Mouse (Mus musculus): Measurements from ENCODE around the gene Sema4d.

Sema4d gene

DNA sequence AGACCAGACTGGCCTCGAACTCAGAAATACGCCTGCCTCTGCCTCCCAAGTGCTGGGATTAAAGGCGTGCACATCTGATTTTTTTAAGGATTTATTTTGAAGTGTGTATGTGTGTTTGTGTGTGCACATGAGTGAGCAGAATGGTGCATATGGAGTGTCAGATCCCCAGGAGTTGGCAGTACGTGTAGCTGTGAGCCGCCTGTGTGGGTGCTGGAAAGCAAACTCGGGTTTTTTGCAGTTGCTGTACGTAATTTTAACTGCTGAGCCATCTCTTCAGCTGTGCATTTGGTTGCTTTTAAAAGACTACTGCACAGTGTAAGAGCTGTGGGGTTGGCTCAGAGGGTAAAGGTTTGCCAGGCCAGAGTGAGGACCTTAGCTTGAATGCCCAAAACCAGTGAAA is 134.0 kb downstream of the Sema4d start:
- DNase-seq: no peak

GRCm38 (mm10) chr13:51658094-51658493 is 135.5 kb downstream of the Sema4d start:
- DNase-seq: no peak

- DNase-seq: peak; percentile 58 to 65
Measured at GRCm38 (mm10) chr13:51656516-51657235, 136.9 kb downstream of the Sema4d start.

GRCm38 (mm10) chr13:51653961-51654360 is 139.6 kb downstream of the Sema4d start:
- no peak for DNase-seq

- DNase-seq: no peak
Measured at GRCm38 (mm10) chr13:51653159-51653558, 140.4 kb downstream of the Sema4d start.

DNA sequence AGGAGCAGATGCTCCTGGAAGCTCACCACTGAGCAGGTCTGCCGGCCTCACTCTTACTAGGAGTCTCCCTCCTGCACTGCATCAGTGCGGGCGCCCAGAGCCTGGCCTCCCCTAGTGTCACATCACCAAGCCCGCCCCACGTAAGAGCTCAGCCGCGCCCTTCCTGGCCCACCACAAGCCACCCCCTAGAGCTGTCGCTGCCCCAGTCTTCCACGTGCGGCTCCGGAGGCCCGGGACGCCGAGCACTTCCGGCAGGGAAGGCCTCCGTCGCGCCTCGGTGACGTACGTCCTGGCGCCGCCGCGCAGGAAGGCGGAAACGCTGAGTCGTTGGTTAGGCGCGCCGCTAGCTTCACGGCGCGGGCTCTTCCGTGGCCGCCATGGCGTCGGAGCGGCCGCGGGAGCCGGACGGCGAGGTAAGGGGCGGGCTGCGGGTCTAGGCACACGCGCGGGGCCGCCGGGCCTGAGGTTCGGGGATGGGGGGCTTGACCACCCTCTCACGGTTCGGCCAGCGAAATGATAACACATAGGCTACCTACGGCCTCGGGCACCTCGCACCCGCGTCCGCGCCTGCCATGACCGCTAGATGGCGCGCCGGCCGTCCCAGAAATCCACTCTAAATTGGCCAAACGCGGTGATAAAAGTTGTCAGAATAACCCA is 142.0 kb downstream of the Sema4d start, which contains the start of gene Secisbp2:
Gene Secisbp2 (plus strand): TSS at position 290 of the 657 bp plus-strand sequence.
- peak; percentile 89 to 93 for DNase-seq

DNA sequence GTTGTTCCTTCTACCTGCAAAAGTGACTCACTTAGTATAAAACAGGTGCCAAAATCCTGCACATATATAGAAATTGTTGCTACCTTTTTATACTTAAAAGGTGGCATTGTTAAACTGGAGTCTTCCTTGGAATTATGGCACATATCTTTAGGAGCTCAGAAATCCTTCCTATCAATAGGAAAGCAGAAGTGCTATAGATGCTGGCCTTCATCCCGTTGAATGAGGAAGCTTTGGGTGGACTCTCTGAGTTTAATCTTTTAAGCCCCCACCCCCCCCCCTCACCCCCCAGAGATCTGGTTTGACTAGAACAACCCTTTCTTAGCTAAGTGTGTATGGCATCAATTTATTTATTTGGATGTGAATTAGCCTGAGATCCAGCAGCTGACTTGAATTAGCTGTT is 143.8 kb downstream of the Sema4d start:
- DNase-seq: no peak

GRCm38 (mm10) chr13:51648237-51648636 is 145.3 kb downstream of the Sema4d start:
- DNase-seq: no peak

DNA sequence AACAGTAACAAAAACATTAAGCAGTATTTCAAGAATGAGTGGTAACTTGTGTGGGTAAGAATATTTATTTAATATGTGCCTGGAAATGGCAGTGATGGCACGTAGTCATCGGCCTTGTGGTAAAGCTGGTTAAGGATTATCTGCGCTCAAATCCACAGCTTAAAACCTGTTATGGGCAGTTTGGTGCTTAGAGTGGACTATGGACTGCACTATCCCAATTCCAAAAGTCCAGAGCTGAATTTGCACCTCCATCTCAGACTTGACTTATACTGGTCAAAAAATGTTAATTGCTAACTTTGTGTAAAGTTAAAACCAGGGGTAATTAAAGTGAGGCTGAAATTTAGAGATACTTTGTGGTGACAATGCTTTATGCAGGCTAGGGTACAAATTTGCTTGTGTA is 145.8 kb downstream of the Sema4d start:
- peak; percentile 71 to 79 for DNase-seq

DNA sequence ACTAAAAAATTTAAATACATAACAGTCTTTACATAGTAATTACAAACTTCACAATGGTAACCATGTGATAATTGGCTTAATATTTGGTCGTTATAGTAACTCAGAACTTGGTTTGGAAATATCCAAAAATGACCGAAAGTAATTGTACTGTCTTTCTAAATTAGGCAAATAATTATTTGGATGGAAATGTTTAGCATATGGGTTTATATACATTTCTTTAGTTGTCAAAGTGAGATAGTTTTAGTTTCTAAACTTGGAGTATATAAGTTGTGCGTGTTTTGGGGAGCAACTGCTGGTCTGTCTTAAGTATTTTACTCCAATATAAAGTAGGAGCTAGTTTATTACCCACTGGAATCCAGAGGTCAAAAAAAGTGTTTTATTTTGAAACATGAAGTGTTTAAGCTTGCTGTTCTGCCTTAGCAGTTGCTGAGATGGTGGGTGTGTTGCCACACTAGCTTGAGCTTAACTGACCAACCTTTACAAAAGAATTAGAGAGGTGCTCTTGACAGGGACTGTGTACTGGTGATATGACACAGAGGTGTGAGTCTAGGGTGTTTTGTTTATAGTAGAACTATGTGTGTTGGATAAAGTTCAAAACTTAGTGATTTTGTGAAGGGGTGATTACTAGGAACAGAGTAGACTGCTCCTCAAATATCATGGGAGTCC is 147.1 kb downstream of the Sema4d start:
- no peak for DNase-seq

DNA sequence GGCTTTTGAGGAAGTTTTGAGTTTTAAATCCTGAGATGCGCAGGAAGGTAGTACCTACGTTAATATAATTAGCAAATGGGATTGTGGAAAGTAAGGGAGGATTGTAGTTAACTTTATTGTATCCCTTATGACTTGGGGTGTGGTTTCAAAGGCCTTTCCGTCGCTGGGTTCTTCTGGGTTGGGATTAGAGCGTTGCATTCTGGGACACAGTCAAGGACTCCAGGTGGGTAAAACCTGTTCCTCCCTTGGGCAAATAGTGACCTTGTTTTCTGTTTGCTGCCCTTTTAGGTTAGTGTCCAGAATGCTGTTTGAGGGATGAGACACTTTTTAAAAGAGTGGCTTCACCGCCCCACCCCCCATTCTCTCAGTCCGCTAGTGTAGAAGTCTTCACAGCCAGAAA is 147.7 kb downstream of the Sema4d start:
- DNase-seq: peak in 1 of 2 experiments; percentile 55

- DNase-seq: peak; percentile 98
Measured at GRCm38 (mm10) chr13:51644829-51645789, 148.4 kb downstream of the Sema4d start, which contains the start of gene Cks2. Cks2 (plus strand) TSS chr13:51645232.

DNA sequence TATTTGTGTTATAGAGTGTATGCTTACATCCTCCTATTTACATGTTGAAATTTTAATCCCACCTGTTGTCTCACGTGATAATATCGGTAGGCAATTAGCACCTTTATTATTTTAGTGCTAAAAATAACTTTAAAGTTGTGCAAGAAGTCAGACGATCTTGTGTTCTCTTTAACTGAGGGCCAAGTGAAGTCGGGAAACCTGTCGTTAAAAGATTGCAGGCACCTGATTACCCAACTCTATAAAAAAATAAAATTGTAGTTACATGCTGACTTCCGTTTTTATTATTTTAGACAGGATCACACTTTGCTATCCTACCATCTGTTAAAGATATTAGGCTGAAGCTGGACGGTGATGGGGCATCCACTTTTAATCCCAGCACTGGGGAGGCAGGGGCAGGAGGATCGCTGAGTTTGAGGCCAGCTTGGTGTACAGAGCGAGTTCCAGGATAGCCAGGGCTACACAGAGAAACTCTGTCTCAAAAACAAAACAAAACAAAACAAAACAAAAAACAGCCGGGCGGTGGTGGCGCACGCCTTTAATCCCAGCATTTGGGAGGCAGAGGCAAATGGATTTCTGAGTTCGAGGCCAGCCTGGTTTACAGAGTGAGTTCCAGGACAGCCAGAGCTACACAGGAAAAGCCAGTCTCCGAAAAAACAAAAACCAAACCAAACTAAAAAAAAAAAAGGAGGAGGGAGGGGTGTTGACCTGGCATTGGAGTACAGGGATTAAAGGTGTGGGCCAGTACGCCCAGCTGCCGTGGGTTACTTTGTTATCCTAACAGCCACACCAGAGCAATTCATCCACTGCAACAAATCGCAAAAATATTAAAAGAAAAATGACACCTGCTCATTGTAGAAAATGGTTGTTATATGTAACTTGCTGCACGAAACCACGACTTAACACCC is 149.4 kb downstream of the Sema4d start:
- no peak for DNase-seq

DNA sequence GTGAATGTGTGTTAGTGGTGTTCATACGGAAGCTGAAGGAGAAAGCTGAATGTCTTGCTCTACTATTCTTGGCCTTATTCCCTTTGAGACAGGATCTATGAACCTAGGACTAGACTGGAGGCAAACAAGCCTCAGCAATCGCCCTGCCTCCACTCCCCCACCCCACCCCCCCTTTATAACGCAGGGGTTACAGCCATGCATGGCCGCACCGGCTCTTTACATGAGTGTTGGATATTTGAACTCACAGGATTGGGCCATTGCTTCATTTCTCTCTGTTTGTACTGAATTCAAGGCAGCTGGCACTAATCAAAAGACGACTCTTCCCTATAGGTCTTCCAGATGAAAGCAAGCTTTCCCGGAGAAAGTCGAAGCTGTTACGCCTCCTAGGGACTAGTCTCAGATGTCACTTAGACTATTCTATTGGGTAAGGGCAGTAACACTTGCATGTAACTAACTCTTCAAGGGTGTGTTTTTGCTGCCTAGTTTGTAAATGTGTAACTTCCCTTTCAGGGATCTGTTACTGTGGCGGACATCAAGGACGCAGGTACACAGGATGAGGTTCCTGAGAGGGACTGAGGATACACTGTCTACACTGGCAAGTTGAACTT is 151.3 kb downstream of the Sema4d start:
- peak; percentile 48 to 78 for DNase-seq

- no peak for DNase-seq
Measured at GRCm38 (mm10) chr13:51641424-51641823, 152.1 kb downstream of the Sema4d start.

GRCm38 (mm10) chr13:51638958-51639357 is 154.6 kb downstream of the Sema4d start:
- no peak for DNase-seq
